Mouse (Mus musculus): ENCODE data around the gene P2rx4.

DNA sequence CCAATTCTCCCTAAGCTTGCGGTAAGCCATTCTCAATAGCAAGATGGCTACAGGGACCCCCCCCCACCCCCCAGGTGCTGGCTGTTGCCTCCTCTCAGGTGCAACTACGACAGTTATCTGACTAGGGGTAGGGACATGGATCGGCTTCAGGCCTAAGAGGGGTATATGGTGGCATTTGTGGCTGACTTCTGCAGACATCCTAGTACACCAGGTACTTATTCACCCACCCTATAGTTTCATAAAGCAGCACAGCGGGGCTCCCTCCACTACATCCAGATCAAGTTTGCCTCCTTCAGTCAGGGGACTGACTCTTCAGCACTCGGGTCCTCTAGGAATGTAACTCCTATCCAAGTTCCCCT, 448 bp upstream of the P2rx4 start:
- TF ChIP-seq CTCF (IDR thresholded peaks at IDR 0.05; ENCODE audit: low read depth) (no peak), EP300 (IDR thresholded peaks at IDR 0.05; ENCODE audit: low read depth) (no peak)
